Mouse (Mus musculus) c-Kit-negative CD71-positive TER-119-positive erythroid progenitor cells, embryonic 14.5 days (primary cell): Measurements from ENCODE around the gene Porcn.

Experiments
- DNase-seq: peaks from one replicate; pipeline ENCODE4 v3.0.0-alpha.2; 2013; ENCODE audit warnings: low read depth, low spot score

Porcn gene

DNA sequence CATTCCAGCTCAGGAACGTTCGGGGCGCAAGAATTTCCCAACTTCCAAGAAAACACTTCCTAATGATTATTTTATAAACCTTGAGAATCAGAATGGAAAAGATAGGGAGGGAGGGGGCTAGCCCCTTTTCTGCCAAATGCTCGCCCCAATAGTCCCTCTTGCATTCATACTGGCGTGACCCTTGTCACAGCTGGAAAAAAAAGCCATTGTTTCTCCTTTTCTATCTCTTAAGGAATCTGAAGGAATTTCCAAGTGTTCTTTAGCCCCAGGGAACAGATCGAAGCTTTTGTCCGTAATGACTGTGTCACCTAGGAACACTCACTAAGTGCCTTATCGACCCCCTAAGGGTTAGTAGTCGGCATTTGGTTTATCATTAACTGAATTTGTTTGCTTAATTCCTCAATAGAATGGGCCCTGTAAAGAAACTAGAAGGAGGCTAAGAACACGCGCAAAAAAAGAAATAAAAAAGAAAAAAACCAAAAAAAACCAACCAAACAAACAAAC lies 421 bp upstream of the Porcn start:
- no peak for DNase-seq

GRCm38 (mm10) chrX:8205551-8205950 lies 774 bp downstream of the Porcn start:
- DNase-seq, result no peak

DNA sequence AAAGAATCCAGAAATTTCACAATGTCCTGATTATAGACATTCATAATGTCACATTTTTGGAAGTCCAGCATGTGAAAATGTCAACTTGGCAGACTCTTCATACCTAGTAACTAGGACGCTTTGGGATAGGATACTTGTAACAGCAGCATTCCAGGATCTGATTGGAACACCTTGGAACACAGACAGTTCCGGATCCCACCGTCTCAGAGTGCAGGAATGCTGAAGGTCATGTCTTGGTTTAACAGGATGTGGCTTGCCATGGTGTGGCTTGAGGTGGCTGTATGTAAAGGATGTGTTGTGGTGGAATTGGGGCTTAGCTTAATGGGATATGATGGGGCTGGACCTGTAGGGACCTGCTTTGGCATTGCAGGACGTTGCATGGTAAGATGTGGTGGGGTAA lies 1.2 kb downstream of the Porcn start:
- DNase-seq, result no peak

DNA sequence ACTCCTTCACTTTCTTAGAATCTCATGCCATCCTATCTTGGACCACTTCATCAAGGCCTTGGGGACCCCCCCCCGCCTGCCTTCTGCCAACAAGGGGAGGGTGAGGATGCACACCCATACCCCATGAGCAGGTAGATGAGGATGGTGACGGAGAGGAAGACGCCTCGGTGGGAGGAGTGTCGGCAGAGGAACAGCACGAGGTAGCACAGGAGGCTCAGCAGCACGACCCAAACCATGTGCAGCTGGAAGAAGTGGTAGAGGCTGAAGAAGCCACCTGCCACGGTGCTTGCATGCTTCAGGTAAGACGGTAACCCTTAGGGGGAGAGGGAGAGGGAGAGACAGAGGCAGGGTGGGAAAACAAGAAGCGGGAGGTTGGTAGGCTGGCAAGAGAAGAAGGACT lies 2.2 kb downstream of the Porcn start:
- DNase-seq, result no peak

- DNase-seq, result no peak
Observed at GRCm38 (mm10) chrX:8203105-8203504, 3.2 kb downstream of the Porcn start.

- no peak for DNase-seq
Observed at GRCm38 (mm10) chrX:8193419-8193723, 13.0 kb downstream of the Porcn start, which contains the start of gene Ebp. Gene Ebp, minus strand, starts transcription at chrX:8193512.

DNA sequence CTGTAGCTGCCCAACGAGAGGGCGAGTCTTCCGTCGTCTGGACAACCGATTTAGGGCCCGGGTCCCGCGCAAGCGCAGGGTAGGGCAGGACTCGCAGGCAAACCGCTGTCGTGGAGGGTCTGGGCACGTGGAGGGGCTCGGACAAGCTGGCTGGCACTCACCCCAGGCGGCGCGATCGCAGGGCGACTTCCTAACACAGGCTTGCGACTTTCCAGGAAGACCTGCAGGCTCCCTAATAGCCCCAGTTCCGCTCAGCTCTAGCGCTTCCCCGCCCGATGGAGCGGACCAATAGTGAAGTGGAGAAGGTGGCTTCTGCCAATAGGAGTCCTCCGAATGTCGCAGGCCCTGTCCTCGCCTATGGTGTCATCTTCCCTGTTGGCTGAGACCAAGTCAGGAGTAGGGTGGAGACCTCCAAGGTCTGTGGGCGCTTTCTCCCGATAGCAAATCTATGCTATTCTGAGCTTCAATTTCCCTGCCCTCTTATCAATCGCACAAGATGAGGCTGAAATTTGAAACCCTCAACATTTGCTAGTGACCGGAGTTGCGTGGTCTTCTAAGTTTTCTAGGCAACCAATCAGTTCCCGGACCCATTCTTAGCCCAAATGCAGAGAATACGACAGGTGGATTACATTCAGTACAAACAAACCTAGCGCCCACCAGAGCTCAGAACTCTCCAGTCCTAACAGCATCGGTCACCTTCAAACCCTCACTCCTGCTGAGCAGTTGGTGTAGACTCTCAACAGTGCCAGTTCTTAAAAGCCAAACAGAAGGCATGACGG lies 13.5 kb downstream of the Porcn start:
- peak; percentile 71 for DNase-seq

GRCm38 (mm10) chrX:8192126-8192639 lies 14.1 kb downstream of the Porcn start:
- no peak for DNase-seq

DNA sequence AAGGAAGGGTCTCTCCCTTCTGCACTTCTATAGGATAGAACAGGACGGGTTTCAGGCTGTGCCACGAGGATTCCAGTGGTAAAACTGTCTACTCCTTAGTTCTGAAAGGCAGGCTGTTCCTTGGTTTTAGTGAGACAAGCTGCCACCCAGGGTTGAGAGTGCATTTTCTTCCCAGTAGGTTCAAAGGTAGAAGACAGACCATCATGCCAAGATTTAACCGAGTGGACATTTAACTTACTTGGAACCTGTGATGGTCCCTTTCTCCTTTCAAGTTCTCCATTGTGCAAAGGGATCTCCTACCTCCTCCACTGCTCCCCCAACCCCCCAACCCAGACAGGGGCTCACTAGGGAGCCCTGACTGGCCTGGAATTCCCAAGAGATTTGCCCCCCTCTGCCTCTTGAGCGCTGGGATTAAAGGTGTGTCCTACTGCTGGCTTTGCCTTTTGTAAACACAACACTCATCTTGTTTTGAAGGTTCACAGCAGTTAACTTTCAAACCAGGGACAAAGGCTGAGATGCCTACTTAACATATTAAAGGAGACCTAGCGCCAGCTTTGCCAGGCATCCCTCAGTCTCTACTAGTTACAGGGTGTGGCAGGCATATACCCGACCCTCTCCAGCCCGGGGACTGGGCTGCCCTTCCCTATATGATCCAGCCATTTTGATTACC lies 23.3 kb downstream of the Porcn start:
- DNase-seq, result no peak

GRCm38 (mm10) chrX:8179646-8180045 lies 26.7 kb downstream of the Porcn start:
- DNase-seq, result no peak

DNA sequence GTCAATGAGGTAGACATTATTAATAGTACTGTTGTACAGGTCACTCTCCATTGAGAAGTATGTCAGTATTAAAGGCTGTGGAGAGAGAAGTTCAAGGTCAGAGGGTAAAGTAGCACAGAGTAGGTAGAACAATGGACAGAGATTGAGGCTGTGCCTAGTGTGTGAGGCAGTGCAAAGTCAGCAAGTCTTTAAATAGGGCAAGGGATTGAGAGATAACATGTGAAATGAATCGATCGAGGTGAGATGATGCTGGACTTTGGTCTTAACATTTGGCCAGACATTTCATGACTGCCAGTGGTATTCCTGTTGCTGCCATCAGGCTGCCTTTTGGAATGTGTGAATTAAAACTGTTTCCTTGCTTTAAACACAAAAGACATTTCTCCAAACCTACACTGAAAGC lies 27.5 kb downstream of the Porcn start:
- no peak for DNase-seq

DNA sequence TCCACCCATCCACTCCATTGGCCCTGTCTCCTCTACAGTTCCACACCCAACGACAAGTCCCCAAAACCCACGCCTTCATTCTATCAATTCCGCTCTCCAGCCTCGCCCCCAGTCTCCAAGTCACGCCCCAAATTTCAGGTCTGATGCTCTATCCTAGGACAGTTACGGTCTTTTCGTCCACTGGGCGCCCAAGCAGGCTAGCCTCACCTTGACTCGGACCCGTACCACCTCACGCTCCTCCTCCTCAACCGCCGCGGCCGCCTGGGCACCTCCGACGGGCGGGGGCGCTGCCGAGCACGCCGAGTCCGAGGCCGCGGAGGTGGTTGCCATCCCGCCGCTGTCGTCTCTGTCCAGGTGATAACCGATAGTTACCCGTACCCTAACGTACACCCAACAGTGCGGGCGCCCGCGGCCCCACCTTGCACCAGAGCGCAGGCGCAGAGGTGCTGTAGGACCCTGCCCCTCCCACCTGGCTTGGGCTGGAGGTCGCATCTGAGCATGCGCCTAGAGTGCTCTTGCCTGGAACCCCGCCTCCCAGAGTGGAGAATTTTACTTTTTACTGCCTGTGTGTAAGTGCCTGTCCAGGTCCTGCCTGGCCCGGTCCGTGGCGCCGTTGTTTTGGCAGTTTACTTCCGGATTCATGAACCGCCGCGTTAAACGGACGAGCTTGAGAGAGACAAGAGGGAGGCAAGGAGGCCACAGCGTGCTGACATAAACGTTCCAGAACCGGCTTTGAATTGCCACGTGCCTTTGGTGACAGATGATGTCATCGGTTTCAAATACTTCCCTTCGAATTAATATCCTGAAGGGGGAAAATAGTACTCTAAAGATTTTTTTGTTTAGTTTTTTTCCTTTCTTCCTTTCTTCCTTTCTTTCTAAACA lies 30.6 kb downstream of the Porcn start, which contains the start of gene Tbc1d25:
Tbc1d25 (minus strand) TSS at position 678 of the 882 bp plus-strand sequence.
- peak; percentile 72 for DNase-seq

DNA sequence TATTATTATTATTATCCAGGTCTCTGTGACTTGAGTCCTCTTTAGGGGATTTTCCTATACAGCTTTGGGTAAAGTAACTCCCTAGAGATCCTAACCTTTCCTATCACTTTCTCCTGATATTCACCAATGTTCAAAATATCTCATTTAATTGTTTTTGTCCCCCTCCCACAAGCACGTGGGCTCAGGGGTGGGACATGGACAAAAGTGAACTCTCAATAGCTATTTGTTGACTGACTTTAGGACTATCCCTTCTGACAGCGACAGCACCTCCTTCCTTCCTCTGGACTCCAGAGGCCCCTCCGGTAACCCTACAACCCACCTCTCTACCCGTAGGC lies 31.2 kb downstream of the Porcn start:
- DNase-seq, result no peak

DNA sequence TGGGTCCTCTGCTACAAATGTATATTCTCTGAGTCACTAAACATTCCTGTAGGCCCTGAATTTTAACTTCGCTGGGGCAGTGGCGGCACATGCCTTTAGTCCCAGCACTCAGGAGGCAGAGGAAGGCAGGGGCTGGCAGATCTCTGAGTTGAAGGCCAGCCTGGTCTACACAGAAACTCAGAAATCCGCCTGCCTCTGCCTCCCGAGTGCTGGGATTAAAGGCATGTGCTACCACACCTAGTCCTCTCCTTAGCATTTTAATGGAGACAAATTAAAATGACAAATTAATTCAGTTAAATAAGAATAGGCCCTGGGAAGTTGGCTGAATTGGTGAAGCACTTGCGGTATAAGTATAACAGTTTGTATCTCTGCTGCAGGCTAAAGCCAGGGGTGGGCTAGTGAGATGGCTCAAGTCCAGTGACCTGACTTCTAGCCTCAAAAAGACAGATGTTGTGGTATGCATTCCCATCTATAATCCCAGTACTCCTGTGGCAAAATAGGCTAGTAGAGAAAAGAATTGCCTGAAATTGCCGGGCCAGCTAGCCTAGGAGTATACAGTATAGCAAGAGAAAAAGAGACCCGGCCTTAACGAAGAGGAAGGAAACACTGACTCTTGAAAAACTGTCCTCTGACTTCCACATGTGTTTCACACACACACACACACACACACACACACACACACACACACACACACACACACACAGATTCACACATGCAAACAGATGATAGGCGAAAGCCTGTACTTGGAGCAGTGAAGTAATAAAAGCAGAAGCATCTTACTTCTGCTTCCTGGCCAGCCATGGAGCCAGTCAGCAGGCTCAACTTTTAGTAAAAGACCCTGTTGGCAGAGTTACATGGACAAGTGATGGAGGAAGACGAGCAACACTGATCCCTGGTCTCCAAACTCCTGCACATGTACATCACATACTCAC lies 38.3 kb downstream of the Porcn start:
- no peak for DNase-seq

GRCm38 (mm10) chrX:8164471-8164870 lies 41.9 kb downstream of the Porcn start:
- DNase-seq, result no peak

- DNase-seq, result no peak
Observed at GRCm38 (mm10) chrX:8163076-8163475, 43.2 kb downstream of the Porcn start.

GRCm38 (mm10) chrX:8145153-8145991 lies 61.0 kb downstream of the Porcn start, which contains the start of gene Rbm3:
Gene Rbm3, minus strand, starts transcription at chrX:8145880.
- DNase-seq, result peak; percentile 74
